Mouse (Mus musculus): Measurements from ENCODE around the gene Shq1. TPM values are rescaled to one million over a fixed set of nuclear protein-coding genes. Genes with fewer than 3 reads are reported as not detected.

The Shq1 gene
- polyA plus RNA-seq, 1 experiment from 2014 or later, result 16.1 TPM

Other genes starting within 250 kb of the Shq1 start
- gene Gxylt2, start 33.6 kb upstream of the Shq1 start, polyA plus RNA-seq (2014; fragmentation: Nextera tagmentation; extraction: Ambion mirVana), result 3.0 and 5.0 TPM in 2 replicates
- 35.1 and 36.7 TPM in 2 replicates for gene Ppp4r2, start 162.5 kb upstream of the Shq1 start, polyA plus RNA-seq (2014; fragmentation: Nextera tagmentation; extraction: Ambion mirVana)